Mouse (Mus musculus): ENCODE measurements around the gene Vstm5. TPM values are rescaled to one million over a fixed set of nuclear protein-coding genes. Genes with fewer than 3 reads are reported as not detected.

Gene Vstm5
- polyA plus RNA-seq, 1 experiment from 2014 or later, result 19.5 TPM

GRCm38 (mm10) chr9:15240006-15240405 is 1.2 kb downstream of the Vstm5 start:
- ATAC-seq (ENCODE audit: low FRiP score, low TSS enrichment) (no peak), DNase-seq (ENCODE audit: low spot score) (peak; percentile 11)
- TF ChIP-seq EP300 (optimal IDR thresholded peaks at IDR 0.05) (no peak), CTCF (IDR thresholded peaks at IDR 0.05; ENCODE audit: low read depth) (no peak)
- no peak overlapping the region for H3K9ac ChIP-seq (ENCODE audit: low read length)
- WGBS, result 87% methylated on average over 6 of the region's 6 CpGs
- H3K9me3 ChIP-seq (ENCODE audit: control insufficient read depth, low read length), result no peaks in the 10 kb centered on the region
- no peak overlapping the region; the same call in 1 of the 2 replicates for H3K27ac ChIP-seq (replicated peaks)
- peak overlapping the region; percentile 86 for H3K4me2 ChIP-seq (replicated peaks; ENCODE audit: low read depth)
- H3K36me3 ChIP-seq (ENCODE audit: control insufficient read depth, insufficient read depth, low read length), result no peaks in the 10 kb centered on the region
- H3K4me3 ChIP-seq (ENCODE audit: low read depth, low read length), result peak overlapping the region; percentile 52; the same call in 1 of the 2 replicates
- H3K27me3 ChIP-seq (ENCODE audit: control insufficient read depth, insufficient read depth, low read length), result no peaks in the 10 kb centered on the region
- H3K4me1 ChIP-seq (replicated peaks; ENCODE audit: control insufficient read depth, insufficient read depth), result no peaks in the 10 kb centered on the region; the same call in 1 of the 2 replicates

- Histone ChIP-seq H3K9me3 (ENCODE audit: control insufficient read depth, low read length) (no peaks in the 10 kb centered on the region), H3K4me3 (ENCODE audit: low read depth, low read length) (no peak overlapping the region), H3K27ac (replicated peaks) (no peak overlapping the region), H3K27me3 (ENCODE audit: control insufficient read depth, insufficient read depth, low read length) (no peaks in the 10 kb centered on the region), H3K4me2 (replicated peaks; ENCODE audit: low read depth) (peak overlapping the region; percentile 86; the same call in 1 of the 2 replicates), H3K36me3 (ENCODE audit: control insufficient read depth, insufficient read depth, low read length) (no peaks in the 10 kb centered on the region), H3K9ac (ENCODE audit: low read length) (no peak overlapping the region; the same call in 1 of the 2 replicates), H3K4me1 (replicated peaks; ENCODE audit: control insufficient read depth, insufficient read depth) (no peaks in the 10 kb centered on the region; the same call in 1 of the 2 replicates)
- ATAC-seq (ENCODE audit: low FRiP score, low TSS enrichment), result no peak
- peak; percentile 11 for DNase-seq (ENCODE audit: low spot score)
- 61% methylated on average over 6 of the region's 6 CpGs for WGBS
- TF ChIP-seq EP300 (optimal IDR thresholded peaks at IDR 0.05) (no peak), CTCF (IDR thresholded peaks at IDR 0.05; ENCODE audit: low read depth) (no peak)
Measured at GRCm38 (mm10) chr9:15240863-15241595, 2.2 kb downstream of the Vstm5 start.

GRCm38 (mm10) chr9:15241596-15241939 is 2.7 kb downstream of the Vstm5 start:
- Histone ChIP-seq H3K4me2 (replicated peaks; ENCODE audit: low read depth) (peak overlapping the region; percentile 20; the same call in 1 of the 2 replicates), H3K36me3 (ENCODE audit: control insufficient read depth, insufficient read depth, low read length) (no peaks in the 10 kb centered on the region), H3K4me1 (replicated peaks; ENCODE audit: control insufficient read depth, insufficient read depth) (no peaks in the 10 kb centered on the region; the same call in 1 of the 2 replicates), H3K4me3 (ENCODE audit: low read depth, low read length) (no peak overlapping the region), H3K27me3 (ENCODE audit: control insufficient read depth, insufficient read depth, low read length) (no peaks in the 10 kb centered on the region), H3K9me3 (ENCODE audit: control insufficient read depth, low read length) (no peaks in the 10 kb centered on the region), H3K9ac (ENCODE audit: low read length) (no peak overlapping the region), H3K27ac (replicated peaks) (0 out of 2 replicates have a peak overlapping the region, but pooled peaks have one; percentile 70)
- TF ChIP-seq EP300 (optimal IDR thresholded peaks at IDR 0.05), result no peak
- peak; percentile 86 for TF ChIP-seq CTCF (IDR thresholded peaks at IDR 0.05; ENCODE audit: low read depth)
- ATAC-seq (ENCODE audit: low FRiP score, low TSS enrichment) (peak; percentile 73), DNase-seq (ENCODE audit: low spot score) (peak; percentile 90)
- 35% methylated on average over 9 of the region's 9 CpGs for WGBS

DNA sequence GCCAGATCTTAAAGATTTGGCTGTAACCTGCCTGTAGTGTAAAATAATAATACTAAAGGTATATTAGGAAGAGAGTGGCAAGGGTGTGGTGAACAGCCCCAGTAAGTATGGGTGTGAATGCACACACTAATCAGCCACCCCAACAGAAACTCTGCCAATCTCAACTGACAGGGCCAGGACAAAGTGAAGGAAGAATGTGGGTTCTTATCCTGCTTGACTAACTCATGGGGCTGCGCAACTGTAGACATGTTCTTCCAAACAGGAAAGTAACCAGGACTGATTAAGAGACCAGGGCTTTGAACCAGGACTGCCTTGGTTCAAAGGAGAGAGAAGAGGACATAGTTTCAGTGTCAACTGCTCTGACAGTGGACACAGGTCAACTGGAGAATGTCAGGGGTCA is 3.3 kb downstream of the Vstm5 start:
- no peaks in the 10 kb centered on the region for H3K27me3 ChIP-seq (ENCODE audit: control insufficient read depth, insufficient read depth, low read length)
- H3K4me3 ChIP-seq (ENCODE audit: low read depth, low read length), result no peak overlapping the region
- H3K4me1 ChIP-seq (replicated peaks; ENCODE audit: control insufficient read depth, insufficient read depth), result no peaks in the 10 kb centered on the region; the same call in 1 of the 2 replicates
- no peaks in the 10 kb centered on the region for H3K36me3 ChIP-seq (ENCODE audit: control insufficient read depth, insufficient read depth, low read length)
- peak overlapping the region; percentile 40; the same call in 1 of the 2 replicates for H3K27ac ChIP-seq (replicated peaks)
- H3K9ac ChIP-seq (ENCODE audit: low read length), result no peak overlapping the region
- DNase-seq (ENCODE audit: low spot score) (peak; percentile 14), ATAC-seq (ENCODE audit: low FRiP score, low TSS enrichment) (no peak)
- no peak for TF ChIP-seq EP300 (optimal IDR thresholded peaks at IDR 0.05)
- TF ChIP-seq CTCF (IDR thresholded peaks at IDR 0.05; ENCODE audit: low read depth), result no peak
- H3K9me3 ChIP-seq (ENCODE audit: control insufficient read depth, low read length), result no peaks in the 10 kb centered on the region
- H3K4me2 ChIP-seq (replicated peaks; ENCODE audit: low read depth), result no peak overlapping the region
- 84% methylated on average over 1 of the region's 1 CpGs for WGBS

DNA sequence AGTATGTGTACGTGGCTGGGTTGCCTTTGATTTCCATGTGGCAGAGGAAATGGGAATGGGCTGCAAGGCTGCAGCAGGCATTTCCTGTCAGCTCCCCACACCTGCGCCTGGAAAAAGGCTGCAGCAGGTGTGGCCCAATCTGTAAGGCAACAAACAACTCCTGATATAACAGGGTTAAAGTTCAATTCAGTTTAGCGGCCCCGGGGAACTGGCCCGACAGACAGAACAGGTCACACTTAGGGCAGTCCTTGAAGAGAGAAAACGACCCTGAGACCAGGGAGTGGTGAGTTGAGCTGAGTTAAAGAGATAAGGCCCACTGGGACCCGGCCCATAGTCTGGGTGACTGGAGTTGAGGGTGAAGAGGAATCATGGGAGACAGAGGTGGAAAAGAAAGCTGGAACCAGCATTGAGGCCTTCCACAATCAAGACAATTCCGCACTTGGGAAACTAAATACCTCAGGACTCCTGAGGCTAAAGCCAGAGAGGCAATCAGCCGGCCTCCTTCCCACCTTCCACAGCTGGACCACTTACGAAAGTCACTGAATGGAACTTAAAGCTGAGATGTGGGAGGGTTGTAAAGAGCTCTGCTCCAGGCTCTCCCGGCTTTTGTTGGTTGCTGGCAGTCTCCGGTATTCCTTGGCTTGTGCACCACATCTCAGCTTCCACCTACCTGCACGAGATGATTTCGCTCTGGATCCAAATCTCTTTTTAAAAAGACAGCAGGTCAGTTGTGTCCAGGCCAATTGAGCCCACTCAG is 6.7 kb downstream of the Vstm5 start:
- H3K27ac ChIP-seq (replicated peaks), result peak overlapping the region; percentile 24; the same call in 1 of the 2 replicates
- H3K4me2 ChIP-seq (replicated peaks; ENCODE audit: low read depth), result no peak overlapping the region
- H3K27me3 ChIP-seq (ENCODE audit: control insufficient read depth, insufficient read depth, low read length), result no peaks in the 10 kb centered on the region
- H3K36me3 ChIP-seq (ENCODE audit: control insufficient read depth, insufficient read depth, low read length), result no peaks in the 10 kb centered on the region
- no peaks in the 10 kb centered on the region for H3K4me1 ChIP-seq (replicated peaks; ENCODE audit: control insufficient read depth, insufficient read depth)
- no peaks in the 10 kb centered on the region for H3K9me3 ChIP-seq (ENCODE audit: control insufficient read depth, low read length)
- H3K9ac ChIP-seq (ENCODE audit: low read length), result no peak overlapping the region
- TF ChIP-seq CTCF (IDR thresholded peaks at IDR 0.05; ENCODE audit: low read depth) (no peak), EP300 (optimal IDR thresholded peaks at IDR 0.05) (no peak)
- DNase-seq (ENCODE audit: low spot score), result peak; percentile 68
- H3K4me3 ChIP-seq (ENCODE audit: low read depth, low read length), result no peak overlapping the region
- 49% methylated on average over 14 of the region's 14 CpGs for WGBS
- ATAC-seq (ENCODE audit: low FRiP score, low TSS enrichment), result peak; percentile 67

All from stomach, postnatal 0 days (tissue).